Mouse (Mus musculus): ENCODE results near the gene Cacna1s. TPM values are rescaled to one million over a fixed set of nuclear protein-coding genes. Genes with fewer than 3 reads are reported as not detected.

Cacna1s gene
- total RNA-seq, 2 experiments from 2014 or later: 779 to 840 TPM

GRCm38 (mm10) chr1:136102094-136102493 lies 49.5 kb downstream of the Cacna1s start:
- DNase-seq: no peak
- intact Hi-C loops (cut with DNase I): no loop called here
- no peak overlapping the region for H3K27ac ChIP-seq
- no peak for TF ChIP-seq CTCF (IDR thresholded peaks at IDR 0.05)
- no peak overlapping the region for H3K4me3 ChIP-seq

GRCm38 (mm10) chr1:136102551-136102950 lies 50.0 kb downstream of the Cacna1s start:
- intact Hi-C loops (cut with DNase I): no loop called here
- DNase-seq: no peak
- no peak overlapping the region for H3K4me3 ChIP-seq
- H3K27ac ChIP-seq: no peak overlapping the region
- TF ChIP-seq CTCF (IDR thresholded peaks at IDR 0.05): no peak

GRCm38 (mm10) chr1:136102981-136103380 lies 50.4 kb downstream of the Cacna1s start:
- no peak overlapping the region for H3K27ac ChIP-seq
- H3K4me3 ChIP-seq: no peak overlapping the region
- intact Hi-C loops (cut with DNase I): no loop called here
- no peak for TF ChIP-seq CTCF (IDR thresholded peaks at IDR 0.05)
- DNase-seq: no peak

GRCm38 (mm10) chr1:136103696-136104095 lies 51.1 kb downstream of the Cacna1s start:
- intact Hi-C loops (cut with DNase I): no loop called here
- H3K27ac ChIP-seq: no peak overlapping the region

GRCm38 (mm10) chr1:136104741-136105140 lies 52.2 kb downstream of the Cacna1s start:
- DNase-seq: peak; percentile 73
- H3K27ac ChIP-seq: peak overlapping the region; percentile 2; the same call in 1 of the 2 replicates
- no peak overlapping the region for H3K4me3 ChIP-seq
- intact Hi-C loops (cut with DNase I): no loop called here
- no peak for TF ChIP-seq CTCF (IDR thresholded peaks at IDR 0.05)

More at GRCm38 (mm10) chr1:136103696-136104095, 51.1 kb downstream of the Cacna1s start:
- DNase-seq: no peak
- no peak for TF ChIP-seq CTCF (IDR thresholded peaks at IDR 0.05)
- no peak overlapping the region for H3K4me3 ChIP-seq

- no peak for TF ChIP-seq CTCF (IDR thresholded peaks at IDR 0.05)
Observed at GRCm38 (mm10) chr1:136109464-136109863, 56.9 kb downstream of the Cacna1s start.

GRCm38 (mm10) chr1:136116183-136116582 lies 63.6 kb downstream of the Cacna1s start:
- peak; percentile 81 for TF ChIP-seq CTCF (IDR thresholded peaks at IDR 0.05)
- peak; percentile 66 for DNase-seq
- no peak overlapping the region for H3K4me3 ChIP-seq
- H3K27ac ChIP-seq: no peak overlapping the region
- intact Hi-C loops (cut with DNase I): loop anchor here (5.0 kb wide), 1 partner anchor 61 kb away; no protein-coding TSS in a partner anchor

More at GRCm38 (mm10) chr1:136109464-136109863, 56.9 kb downstream of the Cacna1s start:
- Histone ChIP-seq H3K27ac (no peak overlapping the region), H3K4me3 (no peak overlapping the region)
- DNase-seq: no peak
- intact Hi-C loops (cut with DNase I): no loop called here

- no peak for DNase-seq
- no peak for TF ChIP-seq CTCF (IDR thresholded peaks at IDR 0.05)
- Histone ChIP-seq H3K27ac (no peak overlapping the region), H3K4me3 (no peak overlapping the region)
- intact Hi-C loops (cut with DNase I): loop anchor here (5.0 kb wide), 1 partner anchor 60 kb away; no protein-coding TSS in a partner anchor
Observed at GRCm38 (mm10) chr1:136117069-136117468, 64.5 kb downstream of the Cacna1s start.

GRCm38 (mm10) chr1:136118875-136119274 lies 66.3 kb downstream of the Cacna1s start:
- intact Hi-C loops (cut with DNase I): loop anchor here (5.0 kb wide), 1 partner anchor 58 kb away; no protein-coding TSS in a partner anchor
- TF ChIP-seq CTCF (IDR thresholded peaks at IDR 0.05): no peak
- peak; percentile 88 for DNase-seq

GRCm38 (mm10) chr1:136119571-136120262 lies 67.2 kb downstream of the Cacna1s start:
- no peak for DNase-seq

More at GRCm38 (mm10) chr1:136118875-136119274, 66.3 kb downstream of the Cacna1s start:
- Histone ChIP-seq H3K27ac (0 out of 2 replicates have a peak overlapping the region, but pooled peaks have one; percentile 9), H3K4me3 (no peak overlapping the region)

GRCm38 (mm10) chr1:136120263-136120603 lies 67.7 kb downstream of the Cacna1s start:
- no peak overlapping the region for H3K4me3 ChIP-seq
- intact Hi-C loops (cut with DNase I): no loop called here

More at GRCm38 (mm10) chr1:136119571-136120262, 67.2 kb downstream of the Cacna1s start:
- TF ChIP-seq CTCF (IDR thresholded peaks at IDR 0.05): no peak
- intact Hi-C loops (cut with DNase I): loop anchor here (5.0 kb wide), 1 partner anchor 58 kb away; no protein-coding TSS in a partner anchor
- Histone ChIP-seq H3K27ac (0 out of 2 replicates have a peak overlapping the region, but pooled peaks have one; percentile 9), H3K4me3 (no peak overlapping the region)

GRCm38 (mm10) chr1:136120785-136121184 lies 68.2 kb downstream of the Cacna1s start:
- TF ChIP-seq CTCF (IDR thresholded peaks at IDR 0.05): no peak
- intact Hi-C loops (cut with DNase I): no loop called here
- Histone ChIP-seq H3K4me3 (no peak overlapping the region), H3K27ac (no peak overlapping the region)
- DNase-seq: no peak

More at GRCm38 (mm10) chr1:136120263-136120603, 67.7 kb downstream of the Cacna1s start:
- no peak for DNase-seq
- no peak overlapping the region for H3K27ac ChIP-seq
- TF ChIP-seq CTCF (IDR thresholded peaks at IDR 0.05): no peak

- Histone ChIP-seq H3K4me3 (no peak overlapping the region), H3K27ac (no peak overlapping the region)
- TF ChIP-seq CTCF (IDR thresholded peaks at IDR 0.05): no peak
- intact Hi-C loops (cut with DNase I): no loop called here
- DNase-seq: no peak
Observed at GRCm38 (mm10) chr1:136122030-136122429, 69.5 kb downstream of the Cacna1s start.
